Mouse (Mus musculus) neural tube, embryonic 13.5 days (tissue): ENCODE measurements around the gene Trp53i13. TPM values are rescaled to one million over a fixed set of nuclear protein-coding genes. Genes with fewer than 3 reads are reported as not detected.

Experiments
- ATAC-seq: fragments of 200-750 bp; cut with Nextera tagmentation; 2 replicates; pipeline ENCODE4 v1.8.0; 2017; ENCODE audit warnings: low read depth, mild to moderate bottlenecking, moderate TSS enrichment, moderate library complexity
- H3K27ac ChIP-seq: fragments of 300-500 bp; sonication (generic); replicated peaks from 2 replicates; pipeline ENCODE4 v1.5.1; 2015; ENCODE audit warnings: moderate library complexity, mild to moderate bottlenecking, inconsistent platforms
- H3K27me3 ChIP-seq: fragments of 300-500 bp; sonication (generic); 2 replicates; pipeline ENCODE4 v1.6.1; 2015; ENCODE audit warnings: mild to moderate bottlenecking, inconsistent platforms
- H3K36me3 ChIP-seq: fragments of 300-500 bp; sonication (generic); 2 replicates; pipeline ENCODE4 v1.6.1; 2015; ENCODE audit warnings: mild to moderate bottlenecking, inconsistent platforms
- H3K4me1 ChIP-seq: fragments of 300-500 bp; sonication (generic); replicated peaks from 2 replicates; pipeline ENCODE4 v1.6.1; 2015; ENCODE audit warnings: inconsistent platforms
- H3K4me2 ChIP-seq: fragments of 300-500 bp; sonication (generic); 2 replicates; pipeline ENCODE4 v1.6.1; 2015; ENCODE audit warnings: inconsistent platforms, mild to moderate bottlenecking, moderate library complexity
- H3K4me3 ChIP-seq: fragments of 300-500 bp; sonication (generic); 2 replicates; pipeline ENCODE4 v1.5.1; 2015; ENCODE audit warnings: mild to moderate bottlenecking, inconsistent platforms
- H3K9ac ChIP-seq: fragments of 300-500 bp; sonication (generic); 2 replicates; pipeline ENCODE4 v1.6.1; 2015; ENCODE audit warnings: moderate library complexity, mild to moderate bottlenecking, inconsistent platforms
- H3K9me3 ChIP-seq: fragments of 300-500 bp; sonication (generic); 2 replicates; pipeline ENCODE4 v1.6.1; 2016; ENCODE audit warnings: inconsistent platforms
- WGBS: fragments of 180-500 bp; shearing (Covaris S2); methylation state at CpG from one replicate; pipeline ENCODE4 v1.1.7; 2015; 5-methylcytosine and 5-hydroxymethylcytosine counted together
- polyA plus RNA-seq: library from polyadenylated mRNA; unstranded; fragments of >200 nt; fragmentation: Nextera tagmentation; extraction: Ambion mirVana; gene quantifications from 2 replicates; pipeline ENCODE4 v1.2.1, GENCODE M21; 2015

Trp53i13 gene
- polyA plus RNA-seq, 1 experiment from 2014 or later, result 18.3 TPM

- peaks cover 42% of the 10 kb centered on the region for H3K27me3 ChIP-seq
- H3K36me3 ChIP-seq, result no peaks in the 10 kb centered on the region
- no peak overlapping the region; the same call in 1 of the 2 replicates for H3K4me2 ChIP-seq
- H3K9ac ChIP-seq, result no peak overlapping the region
- H3K4me1 ChIP-seq, result peaks cover 62% of the 10 kb centered on the region
- no peak overlapping the region for H3K4me3 ChIP-seq
- ATAC-seq, result no peak
- WGBS, result 41% methylated on average over 5 of the region's 5 CpGs
- H3K9me3 ChIP-seq, result no peaks in the 10 kb centered on the region
- H3K27ac ChIP-seq, result no peak overlapping the region
Observed at GRCm38 (mm10) chr11:77516553-77517425, 1.0 kb upstream of the Trp53i13 start.

GRCm38 (mm10) chr11:77514832-77515636 lies 746 bp downstream of the Trp53i13 start, which contains the start of gene Abhd15:
Abhd15 (plus strand) TSS chr11:77515121.
- Histone ChIP-seq H3K4me1 (peaks cover 56% of the 10 kb centered on the region), H3K9me3 (no peaks in the 10 kb centered on the region), H3K27ac (0 out of 2 replicates have a peak within 1 kb of the TSS, but pooled peaks have one; percentile 18), H3K27me3 (peaks cover 42% of the 10 kb centered on the region), H3K36me3 (no peaks in the 10 kb centered on the region), H3K4me2 (peak within 1 kb of the TSS; percentile 90), H3K4me3 (peak within 1 kb of the TSS; percentile 64), H3K9ac (peak within 1 kb of the TSS; percentile 66)
- WGBS, result under 1% methylated on average over 72 of the region's 72 CpGs
- peak; percentile 48 for ATAC-seq

GRCm38 (mm10) chr11:77514281-77514831 lies 1.4 kb downstream of the Trp53i13 start:
- no peak for ATAC-seq
- 8% methylated on average over 19 of the region's 19 CpGs for WGBS
- peaks cover 42% of the 10 kb centered on the region for H3K27me3 ChIP-seq
- peak overlapping the region; percentile 66 for H3K9ac ChIP-seq
- H3K27ac ChIP-seq, result 0 out of 2 replicates have a peak overlapping the region, but pooled peaks have one; percentile 18
- no peaks in the 10 kb centered on the region for H3K36me3 ChIP-seq
- H3K4me1 ChIP-seq, result peaks cover 55% of the 10 kb centered on the region
- H3K9me3 ChIP-seq, result no peaks in the 10 kb centered on the region
- peak overlapping the region; percentile 90 for H3K4me2 ChIP-seq
- H3K4me3 ChIP-seq, result peak overlapping the region; percentile 64

- Histone ChIP-seq H3K27me3 (peaks cover 42% of the 10 kb centered on the region), H3K4me3 (peak overlapping the region; percentile 64), H3K27ac (no peak overlapping the region; the same call in 1 of the 2 replicates), H3K9me3 (no peaks in the 10 kb centered on the region), H3K4me2 (peak overlapping the region; percentile 90), H3K36me3 (no peaks in the 10 kb centered on the region), H3K9ac (peak overlapping the region; percentile 43; the same call in 1 of the 2 replicates), H3K4me1 (peaks cover 55% of the 10 kb centered on the region)
- WGBS, result 5% methylated on average over 10 of the region's 10 CpGs
- ATAC-seq, result 0 out of 2 replicates have a peak, but pooled peaks have one; percentile 12
Observed at GRCm38 (mm10) chr11:77513811-77514170, 2.0 kb downstream of the Trp53i13 start.

- Histone ChIP-seq H3K4me2 (peak overlapping the region; percentile 90), H3K27ac (no peak overlapping the region; the same call in 1 of the 2 replicates), H3K9me3 (no peaks in the 10 kb centered on the region), H3K27me3 (peaks cover 42% of the 10 kb centered on the region), H3K36me3 (0 out of 2 replicates have a peak, but pooled peaks cover 3% of the 10 kb centered on the region), H3K4me3 (peak overlapping the region; percentile 64), H3K9ac (peak overlapping the region; percentile 72), H3K4me1 (peaks cover 56% of the 10 kb centered on the region)
- under 1% methylated on average over 67 of the region's 84 CpGs for WGBS
- ATAC-seq, result peak; percentile 64
Observed at GRCm38 (mm10) chr11:77512891-77513810, 2.6 kb downstream of the Trp53i13 start.

- H3K4me2 ChIP-seq, result no peak overlapping the region
Observed at GRCm38 (mm10) chr11:77511336-77511735, 4.4 kb downstream of the Trp53i13 start.

GRCm38 (mm10) chr11:77508068-77509021 lies 7.4 kb downstream of the Trp53i13 start:
- Histone ChIP-seq H3K4me3 (peak overlapping the region; percentile 30), H3K36me3 (peaks cover 47% of the 10 kb centered on the region), H3K27ac (no peak overlapping the region), H3K9me3 (no peaks in the 10 kb centered on the region), H3K4me2 (peak overlapping the region; percentile 63), H3K4me1 (peaks cover 18% of the 10 kb centered on the region), H3K9ac (peak overlapping the region; percentile 67), H3K27me3 (no peaks in the 10 kb centered on the region)
- 20% methylated on average over 49 of the region's 49 CpGs for WGBS
- peak; percentile 21 for ATAC-seq

More at GRCm38 (mm10) chr11:77511336-77511735, 4.4 kb downstream of the Trp53i13 start:
- Histone ChIP-seq H3K4me1 (peaks cover 48% of the 10 kb centered on the region), H3K9me3 (no peaks in the 10 kb centered on the region), H3K27me3 (peaks cover 30% of the 10 kb centered on the region), H3K9ac (no peak overlapping the region), H3K4me3 (no peak overlapping the region), H3K27ac (no peak overlapping the region), H3K36me3 (peaks cover 17% of the 10 kb centered on the region)
- 90% methylated on average over 5 of the region's 5 CpGs for WGBS
- ATAC-seq, result no peak

GRCm38 (mm10) chr11:77507426-77507825 lies 8.4 kb downstream of the Trp53i13 start:
- Histone ChIP-seq H3K27ac (no peak overlapping the region), H3K9me3 (no peaks in the 10 kb centered on the region), H3K4me2 (no peak overlapping the region), H3K36me3 (peaks cover 56% of the 10 kb centered on the region), H3K9ac (no peak overlapping the region), H3K4me1 (peaks cover 17% of the 10 kb centered on the region), H3K4me3 (no peak overlapping the region), H3K27me3 (no peaks in the 10 kb centered on the region)
- 77% methylated on average over 4 of the region's 4 CpGs for WGBS
- no peak for ATAC-seq

GRCm38 (mm10) chr11:77506941-77507340 lies 8.8 kb downstream of the Trp53i13 start:
- peaks cover 61% of the 10 kb centered on the region for H3K36me3 ChIP-seq
- WGBS, result 87% methylated on average over 6 of the region's 6 CpGs

GRCm38 (mm10) chr11:77506273-77506672 lies 9.5 kb downstream of the Trp53i13 start:
- Histone ChIP-seq H3K36me3 (peaks cover 63% of the 10 kb centered on the region), H3K4me2 (no peak overlapping the region), H3K4me3 (no peak overlapping the region)

More at GRCm38 (mm10) chr11:77506941-77507340, 8.8 kb downstream of the Trp53i13 start:
- H3K4me1 ChIP-seq, result peaks cover 14% of the 10 kb centered on the region
- H3K9me3 ChIP-seq, result no peaks in the 10 kb centered on the region
- no peak overlapping the region for H3K4me3 ChIP-seq
- no peak overlapping the region for H3K4me2 ChIP-seq
- H3K27ac ChIP-seq, result no peak overlapping the region
- no peaks in the 10 kb centered on the region for H3K27me3 ChIP-seq
- 0 out of 2 replicates have a peak overlapping the region, but pooled peaks have one; percentile 2 for H3K9ac ChIP-seq
- ATAC-seq, result no peak

More at GRCm38 (mm10) chr11:77506273-77506672, 9.5 kb downstream of the Trp53i13 start:
- Histone ChIP-seq H3K9ac (0 out of 2 replicates have a peak overlapping the region, but pooled peaks have one; percentile 2), H3K27me3 (no peaks in the 10 kb centered on the region), H3K27ac (no peak overlapping the region), H3K9me3 (no peaks in the 10 kb centered on the region), H3K4me1 (peaks cover 11% of the 10 kb centered on the region)
- 85% methylated on average over 14 of the region's 14 CpGs for WGBS
- no peak for ATAC-seq
